Mouse (Mus musculus) right cerebral cortex, postnatal 4 days (tissue): Measurements from ENCODE around the gene Il1rapl2.

Source experiments
- DNase-seq: peaks from one replicate; pipeline ENCODE4 v3.0.0-alpha.2; 2022

The Il1rapl2 gene

DNA sequence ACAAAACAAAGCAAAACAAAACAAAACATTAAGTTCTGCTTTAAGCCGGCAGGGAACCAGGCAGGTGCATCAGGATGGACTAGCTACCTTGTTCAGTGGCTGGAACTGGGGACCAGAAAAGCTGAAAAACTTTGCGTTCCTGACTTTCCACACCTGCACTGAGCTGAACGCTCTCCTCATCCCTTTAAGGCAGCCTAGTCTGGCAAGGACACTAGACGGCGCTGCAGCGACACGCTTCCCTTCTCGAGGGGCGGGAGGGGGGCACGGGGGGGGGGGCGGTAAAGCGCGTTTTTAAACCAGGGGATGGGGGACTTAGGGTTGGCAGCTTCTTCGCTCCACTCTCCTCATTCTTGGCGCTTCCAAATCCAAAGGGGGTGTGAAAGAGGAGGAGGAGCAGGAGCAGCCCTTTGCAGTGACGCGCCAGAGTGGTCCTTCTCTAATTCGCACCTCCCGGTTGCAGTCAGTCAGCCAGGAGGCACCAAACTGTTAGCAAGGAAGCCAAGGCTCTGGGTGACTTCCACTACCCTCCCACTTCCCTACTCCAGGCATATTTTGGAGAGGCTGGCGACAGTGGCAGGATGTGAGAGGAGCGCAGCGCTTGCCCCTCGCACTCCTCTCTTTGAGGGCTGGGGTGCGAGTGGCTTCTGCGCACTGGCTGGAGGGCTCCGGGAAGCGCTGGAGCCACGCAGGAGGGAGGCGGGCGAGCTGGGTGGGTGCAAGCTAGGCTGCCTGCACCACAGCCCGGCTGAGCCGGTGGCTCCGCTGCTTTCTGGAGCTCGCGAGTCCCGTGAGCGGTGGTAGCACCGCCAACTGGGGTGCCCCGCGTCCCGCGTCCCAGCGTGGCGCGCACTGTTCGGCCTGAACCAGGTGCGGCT is at the start of gene Il1rapl2:
Il1rapl2 (plus strand) TSS at position 288 of the 875 bp plus-strand sequence.
- DNase-seq: peak; percentile 57

DNA sequence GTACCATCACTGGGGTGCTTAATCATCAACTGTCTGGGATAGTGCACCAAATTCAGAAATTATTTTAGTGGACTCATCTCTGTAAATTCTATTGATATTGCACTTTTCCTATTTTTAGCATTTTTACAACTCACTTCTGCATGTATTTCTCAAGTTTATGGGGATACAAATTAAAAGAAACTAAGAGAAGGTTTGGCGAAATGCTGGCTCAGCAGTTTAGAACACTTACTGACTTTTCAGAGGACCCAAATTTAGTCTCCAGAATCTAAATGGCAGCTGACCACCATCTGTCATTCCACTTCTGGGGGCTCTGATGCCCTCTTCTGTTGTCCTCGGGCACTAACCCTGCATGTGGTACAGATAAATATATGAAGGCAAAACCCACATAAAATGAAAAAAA is 22.1 kb upstream of the Il1rapl2 start:
- DNase-seq: no peak

DNA sequence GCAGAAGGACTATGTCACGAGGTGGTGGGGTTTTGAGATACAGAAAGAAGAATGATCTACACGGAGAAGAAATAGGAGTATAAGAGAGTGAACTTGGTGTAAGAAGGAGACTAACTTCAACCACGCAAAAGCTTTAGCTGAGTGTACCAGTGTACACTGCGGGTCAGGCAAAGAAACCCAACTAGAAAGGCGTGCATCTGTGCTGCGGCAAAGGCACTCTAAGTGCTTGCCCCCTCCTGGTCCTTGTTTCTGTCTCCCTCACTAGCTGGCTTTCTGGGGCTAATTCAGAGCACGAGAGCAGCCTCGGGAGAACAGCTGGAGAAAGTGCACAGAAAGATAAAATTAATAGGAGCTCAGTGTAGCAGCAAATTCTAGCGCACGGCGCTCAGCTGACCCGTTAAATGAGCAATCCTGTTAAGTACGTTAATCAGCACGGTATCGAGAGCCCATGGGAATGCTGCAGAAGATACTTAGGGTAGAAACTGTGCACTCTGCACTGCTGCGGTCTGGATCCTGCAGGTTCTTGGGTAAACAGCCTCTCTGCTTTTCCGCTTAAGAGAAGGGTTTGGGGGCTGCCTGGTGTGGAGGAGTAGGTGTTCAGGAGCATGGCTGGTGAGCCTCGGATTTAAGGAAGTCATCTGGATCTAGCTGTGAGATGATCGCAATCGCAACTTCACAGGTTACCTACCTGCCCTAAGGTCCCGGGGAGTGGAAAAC is 778 bp upstream of the Il1rapl2 start:
- no peak for DNase-seq

DNA sequence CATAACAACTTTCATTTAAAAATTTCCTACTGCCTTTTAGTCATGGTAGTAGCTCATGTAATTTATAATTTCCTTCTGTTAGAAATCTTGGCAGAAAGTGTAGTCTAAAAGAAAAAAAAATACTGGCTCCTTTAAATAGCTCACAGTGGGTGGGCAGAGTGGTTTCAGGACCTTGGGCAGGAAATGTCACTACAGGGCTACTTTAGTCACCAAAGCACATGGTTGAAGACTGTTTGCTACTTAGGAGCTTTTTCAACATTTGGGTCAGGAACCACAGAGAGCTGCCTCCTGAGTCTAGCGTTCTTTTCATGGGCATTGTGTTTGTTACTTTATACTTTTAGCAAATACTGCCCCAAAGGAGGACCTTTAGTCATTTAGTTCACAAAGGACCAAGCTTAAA is 12.2 kb downstream of the Il1rapl2 start:
- no peak for DNase-seq

DNA sequence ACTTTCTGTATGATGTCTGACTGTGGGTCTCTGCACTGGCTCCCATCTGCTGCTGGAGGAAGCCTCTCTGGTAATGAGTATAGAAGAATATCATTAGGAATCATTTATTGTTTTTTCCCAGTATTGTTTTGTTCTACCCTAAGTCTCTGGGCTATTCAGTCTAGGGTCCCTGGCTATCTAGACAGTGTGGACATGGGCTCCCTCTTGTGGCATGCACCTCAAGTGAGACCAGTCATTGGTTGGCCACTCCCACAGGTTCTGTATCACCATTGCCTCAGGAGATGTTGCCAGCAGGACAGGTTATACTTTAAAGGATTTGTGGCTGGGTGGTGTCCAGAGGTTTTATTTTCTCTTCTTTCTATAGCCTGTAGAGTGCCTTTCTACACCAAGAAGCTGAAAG is 50.3 kb downstream of the Il1rapl2 start:
- no peak for DNase-seq

DNA sequence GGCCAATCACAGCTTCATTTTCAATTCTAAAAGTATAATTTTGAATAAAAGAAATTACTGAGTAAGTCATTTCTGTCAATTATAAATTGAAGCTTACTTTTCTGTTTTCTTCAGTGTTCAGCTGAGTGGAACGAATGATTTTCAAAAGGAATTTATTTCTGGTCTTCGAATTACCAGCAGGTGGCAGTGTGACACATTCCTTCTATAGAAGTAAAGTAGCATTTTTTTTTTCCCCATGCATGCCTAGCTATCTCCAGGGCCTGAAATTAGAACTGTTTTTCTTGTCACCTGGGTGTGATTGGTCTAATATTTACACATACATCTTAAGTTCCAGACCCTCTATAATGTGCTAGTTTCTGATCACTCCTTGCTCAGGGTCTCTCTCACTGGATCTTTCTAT is 96.6 kb downstream of the Il1rapl2 start:
- peak; percentile 10 for DNase-seq

DNA sequence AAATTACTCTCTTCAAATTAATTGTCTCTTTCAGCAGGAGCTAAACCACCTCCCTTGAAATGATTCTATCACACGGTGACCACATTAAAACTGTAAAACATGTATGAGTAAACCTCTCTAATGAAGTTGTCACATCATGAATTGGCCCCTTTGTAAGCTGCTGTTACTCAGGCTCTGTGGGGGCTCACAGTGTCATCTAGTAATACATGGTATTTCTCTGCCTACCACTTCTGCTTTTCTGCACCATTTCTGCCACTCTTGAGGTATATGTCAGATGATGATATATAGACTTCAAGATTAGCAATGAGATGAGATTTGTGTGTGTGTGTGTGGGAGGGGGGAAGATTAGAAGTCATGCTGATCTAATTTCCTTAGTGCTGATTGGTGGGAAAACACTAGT is 117.6 kb downstream of the Il1rapl2 start:
- DNase-seq: no peak

DNA sequence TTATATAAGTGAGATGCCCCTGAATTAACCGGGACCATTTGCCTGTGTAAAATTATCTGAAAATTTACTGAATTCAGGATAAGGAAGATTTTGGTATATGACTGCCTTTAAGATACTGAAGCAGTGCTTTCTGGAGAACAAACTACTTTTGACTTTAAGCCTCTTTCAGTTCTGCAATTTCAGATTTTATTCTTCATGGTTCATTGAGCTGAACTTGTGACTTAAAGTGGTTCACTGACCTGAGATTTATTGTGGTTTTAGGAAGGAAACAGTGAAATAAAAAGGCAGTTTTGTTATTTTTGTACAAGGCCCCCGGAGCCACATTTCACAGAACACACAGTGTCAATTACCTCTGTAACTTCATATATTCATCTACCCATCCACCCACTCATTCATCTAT is 129.6 kb downstream of the Il1rapl2 start:
- DNase-seq: no peak

DNA sequence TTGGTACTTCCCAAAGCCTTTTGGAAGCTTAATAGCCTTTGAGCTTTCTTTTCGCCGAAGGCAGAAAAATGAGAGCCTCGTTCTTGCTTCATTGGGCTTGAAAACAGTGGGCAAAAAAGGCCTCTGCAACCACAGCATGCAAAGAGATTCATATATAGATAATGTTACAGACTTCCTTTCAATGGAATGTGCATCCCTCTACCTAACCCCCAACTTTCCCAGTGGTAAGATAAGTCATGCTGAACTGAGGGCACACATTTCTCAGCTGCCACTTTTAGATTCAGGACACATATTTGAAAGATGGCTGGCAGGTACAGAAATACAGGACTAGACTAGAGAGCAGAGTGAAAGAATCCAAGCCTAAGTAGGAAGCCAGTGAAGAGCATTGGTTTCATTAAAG is 185.1 kb downstream of the Il1rapl2 start:
- no peak for DNase-seq

DNA sequence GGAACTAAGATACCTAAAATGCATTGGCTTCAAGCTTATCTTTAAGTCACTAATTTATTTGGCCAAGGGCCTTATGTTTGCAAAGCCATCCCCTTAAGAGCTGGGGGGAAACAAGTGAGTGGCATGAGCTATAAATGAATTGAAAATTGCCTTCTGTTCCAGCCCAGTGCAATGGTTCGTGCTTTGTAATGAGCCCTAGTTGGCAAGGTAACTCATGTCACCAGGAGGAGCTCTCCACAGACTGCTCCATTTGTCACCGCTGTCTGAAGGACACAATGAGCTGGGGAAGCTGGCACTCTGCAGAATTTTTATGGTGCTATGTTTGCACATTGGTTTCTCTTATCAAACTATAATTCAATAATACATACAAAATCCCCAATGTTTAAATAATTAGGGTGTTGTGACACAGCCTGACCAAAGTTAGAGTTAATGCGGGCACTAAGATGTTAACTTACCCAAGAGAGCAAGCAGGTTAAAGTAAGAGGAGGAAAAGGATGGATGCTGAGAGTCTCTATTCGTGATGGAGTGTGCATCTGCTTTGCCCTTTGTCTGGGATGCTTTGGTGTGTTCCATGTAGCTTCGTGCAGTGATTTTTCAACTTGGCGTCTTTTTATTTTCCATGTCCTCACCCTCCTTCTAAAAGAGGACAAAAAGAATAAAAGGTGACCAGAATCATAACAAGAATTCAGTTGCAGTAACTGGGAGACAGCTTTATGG is 235.2 kb downstream of the Il1rapl2 start:
- DNase-seq: no peak

DNA sequence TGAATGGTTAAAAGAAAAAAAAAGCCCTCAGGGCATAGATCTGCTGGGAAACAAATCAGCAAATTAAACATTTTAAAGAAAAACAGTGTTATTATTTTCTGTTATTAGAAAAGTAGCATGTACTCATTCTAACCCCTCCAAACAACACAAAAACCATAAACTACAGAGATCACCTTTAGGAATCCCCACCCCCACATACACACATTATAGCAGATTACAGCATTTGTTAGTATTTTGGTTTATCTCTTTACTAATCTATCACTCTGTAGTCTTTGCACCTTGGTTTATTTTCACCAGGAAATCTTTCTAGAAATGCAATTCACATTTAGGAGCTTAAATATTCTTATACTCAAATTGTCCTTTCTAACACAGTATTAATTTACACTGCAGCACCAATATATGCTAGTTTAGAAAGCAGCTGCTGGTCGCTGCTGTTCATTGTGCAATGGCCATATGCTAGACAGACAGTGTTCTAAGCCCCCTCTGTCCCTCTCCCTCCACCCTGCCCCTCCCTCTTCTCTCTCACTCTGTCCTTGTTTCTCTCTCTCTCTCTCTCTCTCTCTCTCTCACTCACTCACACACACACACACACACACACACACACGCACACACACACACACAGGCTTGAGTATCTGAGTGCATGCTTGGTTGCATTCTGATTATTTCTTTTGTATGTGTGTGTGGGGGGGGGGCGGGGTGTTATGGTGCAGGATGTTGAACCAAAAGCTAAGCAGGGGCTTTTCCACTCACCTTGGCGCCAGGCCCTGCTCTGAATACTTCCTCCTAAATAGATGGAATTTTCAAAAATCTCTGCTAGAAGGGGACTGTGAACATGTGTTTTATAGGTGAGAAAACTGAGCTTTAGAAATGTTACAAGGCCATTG is 236.1 kb downstream of the Il1rapl2 start:
- DNase-seq: peak; percentile 1

DNA sequence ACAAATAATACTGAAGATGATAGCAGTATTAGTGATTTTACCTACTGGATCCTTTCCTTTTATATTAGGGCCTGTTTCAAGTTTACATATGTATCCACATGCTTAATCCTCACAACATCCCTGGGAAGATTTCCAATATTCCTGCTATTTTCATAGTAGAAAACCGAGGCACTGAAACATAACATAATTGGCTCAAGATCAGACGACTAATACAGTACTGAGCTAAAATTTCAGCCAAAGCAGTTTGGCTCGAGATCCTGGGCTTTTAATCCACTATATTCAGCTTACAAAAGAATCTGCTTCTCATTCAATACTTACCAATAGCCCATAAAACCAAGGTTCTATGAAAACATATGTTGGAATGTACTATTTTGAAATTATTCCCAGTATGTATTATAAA is 239.1 kb downstream of the Il1rapl2 start:
- DNase-seq: no peak

DNA sequence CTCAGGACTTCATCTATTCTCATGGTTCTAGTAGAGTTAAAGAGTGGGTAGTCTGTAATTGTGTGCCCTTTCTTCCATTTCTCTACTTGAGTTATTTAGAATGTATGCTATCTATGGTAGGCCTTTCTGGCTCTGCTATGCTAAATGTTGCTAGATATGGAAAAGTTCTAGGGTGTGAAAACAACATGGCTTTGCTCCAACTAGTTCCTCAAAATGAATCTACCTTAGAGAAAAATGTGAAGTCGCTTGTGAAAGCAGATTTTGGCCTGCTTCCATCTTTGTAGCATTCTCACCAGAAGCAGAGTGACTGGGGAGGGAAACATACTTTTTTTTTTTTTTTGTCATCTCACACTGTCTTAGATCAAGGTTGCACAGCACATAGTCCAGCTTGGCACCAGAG is 241.7 kb downstream of the Il1rapl2 start:
- no peak for DNase-seq

DNA sequence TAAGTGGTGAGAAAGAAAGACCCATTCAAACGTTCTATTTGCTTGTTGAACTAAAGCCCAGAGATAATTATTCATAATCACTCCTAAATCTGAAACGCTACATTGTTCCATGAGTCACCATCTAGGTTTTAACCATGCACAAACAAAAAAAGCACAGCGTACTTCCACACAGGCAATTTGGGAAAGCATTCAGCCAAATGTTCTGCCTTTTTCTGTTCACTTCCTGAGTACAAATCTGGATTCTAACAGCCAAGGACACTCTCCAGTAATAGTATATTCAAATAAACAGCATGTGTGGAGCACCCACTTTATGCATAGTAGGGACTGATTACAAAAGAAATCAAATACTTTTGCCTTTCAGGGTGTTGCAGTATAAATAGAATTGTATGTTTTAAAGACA is 278.5 kb downstream of the Il1rapl2 start:
- no peak for DNase-seq

DNA sequence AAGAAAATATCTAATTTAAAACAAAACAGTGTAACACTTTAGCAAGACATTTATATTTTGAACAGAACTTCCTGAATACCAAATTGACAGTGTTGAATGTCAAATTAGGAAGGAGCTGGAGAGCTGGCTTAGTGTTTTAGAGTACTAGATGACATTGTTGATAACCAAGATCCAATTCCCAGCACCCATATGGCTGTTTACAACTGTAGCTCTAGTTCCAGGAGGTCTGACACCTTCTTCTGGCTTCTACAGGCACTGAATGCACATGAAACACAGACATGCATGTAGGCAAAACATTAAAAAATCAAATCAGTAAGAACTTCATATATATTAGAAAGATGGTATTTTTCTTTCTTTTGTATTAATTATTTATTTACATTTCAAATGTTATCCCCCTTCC is 353.1 kb downstream of the Il1rapl2 start:
- no peak for DNase-seq

DNA sequence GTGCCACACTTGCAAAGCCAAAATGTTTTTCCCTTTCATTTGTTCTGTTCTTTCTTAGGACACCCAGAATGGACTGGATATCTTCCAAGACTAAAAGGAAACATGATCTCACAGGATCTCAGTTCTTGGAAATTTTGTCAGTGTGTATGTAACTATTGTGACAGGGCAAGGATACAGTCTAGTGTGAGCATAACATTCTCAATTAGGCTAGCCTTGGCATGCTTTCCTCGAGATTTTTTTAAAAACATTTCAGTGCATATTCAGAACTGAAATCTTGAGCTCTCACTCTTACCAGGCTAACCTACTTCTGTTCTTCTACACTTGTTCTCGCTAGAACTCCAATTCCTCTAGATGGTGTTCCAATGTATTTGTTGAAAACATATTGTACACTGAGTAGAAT is 356.4 kb downstream of the Il1rapl2 start:
- no peak for DNase-seq

DNA sequence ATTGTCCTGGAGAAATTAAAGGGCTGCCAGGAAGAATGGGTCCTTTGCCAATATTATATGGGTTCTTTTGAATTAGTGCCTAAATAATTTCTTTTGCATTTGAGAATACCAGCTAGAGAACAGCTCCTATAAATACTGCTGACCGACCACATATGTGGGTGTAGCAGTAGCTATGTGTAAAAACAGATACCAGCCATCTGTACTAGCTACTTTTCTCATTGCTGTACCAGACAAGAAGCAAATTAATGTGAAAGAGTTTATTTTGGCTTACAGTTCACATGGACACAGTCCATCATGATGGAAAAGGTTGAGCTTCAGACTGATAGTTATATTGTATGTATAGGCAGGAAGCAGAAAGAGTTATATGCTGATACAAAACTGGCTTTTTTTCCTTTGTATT is 377.3 kb downstream of the Il1rapl2 start:
- DNase-seq: no peak

DNA sequence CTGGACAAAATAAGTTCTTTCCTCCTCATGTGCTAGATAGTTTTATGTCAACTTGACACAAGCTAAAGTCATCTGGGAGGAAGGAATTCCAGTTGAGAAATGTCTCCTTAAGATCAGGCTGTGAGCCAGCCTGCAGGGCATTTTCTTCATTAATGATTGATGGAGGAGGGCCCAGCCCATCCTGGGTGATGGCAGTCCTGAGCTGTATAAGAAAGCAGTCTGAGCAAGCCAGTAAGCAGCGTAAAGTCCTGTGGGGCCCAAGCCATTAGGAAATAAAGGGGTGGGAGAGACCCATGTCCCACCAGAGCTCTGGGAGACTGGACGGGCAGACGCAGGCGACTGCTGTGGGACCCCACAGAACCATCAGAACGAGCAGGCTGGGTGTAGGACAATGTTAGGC is 400.9 kb downstream of the Il1rapl2 start:
- DNase-seq: no peak

DNA sequence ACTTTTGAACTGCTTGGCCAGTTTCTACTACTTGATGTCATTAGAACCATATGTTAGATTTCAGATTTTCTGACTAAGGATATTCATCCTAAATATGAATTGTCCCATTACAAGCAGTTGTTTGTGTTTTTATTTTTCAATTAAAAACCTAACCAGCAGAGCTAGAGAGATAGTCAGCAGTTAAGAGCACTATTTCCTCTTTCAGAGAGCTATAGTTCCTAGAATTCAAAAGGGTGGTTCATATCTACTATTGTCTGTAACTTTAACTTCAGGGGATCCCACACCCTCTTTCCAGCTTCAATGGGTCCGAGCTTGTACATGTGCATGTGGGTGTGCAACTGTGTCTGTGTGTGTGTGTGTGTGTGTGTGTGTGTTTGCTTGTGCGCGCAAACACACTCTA is 472.7 kb downstream of the Il1rapl2 start:
- no peak for DNase-seq

DNA sequence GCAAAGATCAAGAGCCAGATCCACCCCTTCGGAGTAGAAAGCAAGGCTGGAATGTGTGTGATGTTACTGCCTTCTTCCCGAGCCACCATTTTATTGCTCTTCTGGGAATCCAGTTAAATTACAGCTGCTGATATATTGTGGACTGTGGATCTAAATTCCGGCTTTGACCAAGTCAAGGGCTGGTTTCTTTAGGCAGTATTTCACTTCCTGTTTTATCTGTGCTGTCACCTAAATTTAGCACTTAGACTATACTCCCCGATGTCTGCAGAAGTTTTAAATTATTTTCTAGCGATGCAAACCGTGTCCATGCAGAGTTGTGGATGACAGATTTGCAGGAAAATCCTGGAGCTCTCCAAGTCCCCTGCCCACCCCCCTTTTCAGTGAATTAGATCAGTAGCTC is 533.5 kb downstream of the Il1rapl2 start:
- no peak for DNase-seq

DNA sequence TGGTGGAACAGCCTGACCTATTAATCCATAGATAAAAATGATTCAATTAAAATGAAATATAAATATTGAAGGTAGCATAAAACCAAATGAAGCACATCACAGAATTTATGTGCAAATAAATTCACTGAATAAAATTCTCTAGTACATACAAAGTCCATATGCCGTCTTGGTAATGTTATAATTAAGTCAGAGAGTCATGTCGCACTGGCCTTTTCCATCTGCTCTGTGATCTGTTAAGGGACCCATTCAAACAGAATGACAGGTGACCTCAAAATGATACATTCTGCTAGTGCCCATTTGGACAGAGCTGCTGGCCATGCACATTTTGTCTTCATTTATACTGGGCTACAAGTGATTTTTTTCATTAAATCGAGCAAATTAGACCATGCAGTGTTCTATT is 534.3 kb downstream of the Il1rapl2 start:
- DNase-seq: no peak

DNA sequence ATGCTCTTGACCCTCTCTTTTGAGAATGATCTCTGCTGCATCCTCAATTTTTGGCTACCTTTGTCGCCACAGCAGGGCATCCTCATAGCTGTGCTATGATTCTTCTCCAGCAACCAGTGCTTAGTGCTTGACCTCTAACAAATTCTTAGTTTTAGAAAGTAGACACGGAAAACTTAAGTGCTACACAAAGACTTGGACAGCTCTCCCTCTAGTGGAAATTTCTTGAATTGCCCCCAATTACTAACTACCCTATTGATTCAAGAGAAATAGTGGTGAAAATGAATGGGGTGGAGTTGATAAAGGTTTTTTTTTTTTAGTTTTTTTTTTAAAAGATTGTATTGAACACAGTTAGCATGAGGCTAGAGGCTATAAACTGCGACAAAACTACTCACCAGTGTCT is 599.7 kb downstream of the Il1rapl2 start:
- DNase-seq: no peak

DNA sequence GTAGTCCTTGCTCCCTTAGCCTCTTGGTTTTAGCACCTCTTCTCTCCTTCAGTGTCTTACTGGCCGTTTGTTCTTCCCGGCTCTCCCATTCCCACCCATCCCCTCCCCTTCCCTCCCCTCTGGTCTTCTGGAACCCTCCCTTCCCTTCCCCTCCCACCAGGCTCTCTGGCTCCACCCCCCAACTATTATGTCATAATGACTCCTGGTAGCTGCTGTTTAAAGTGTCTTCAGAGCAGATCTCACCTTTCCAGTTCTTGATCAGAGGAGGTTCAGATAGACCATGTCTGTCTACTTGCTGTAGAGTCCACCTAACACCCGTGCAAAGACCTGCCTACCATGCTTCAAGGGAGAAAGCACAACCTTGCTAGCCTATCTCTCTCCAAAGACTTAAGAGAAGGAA is 639.1 kb downstream of the Il1rapl2 start, which contains the start of gene Tex13a:
Tex13a (minus strand) TSS at position 101 of the 400 bp plus-strand sequence.
- DNase-seq: no peak
